Mouse (Mus musculus) MEL (cell line): ENCODE measurements around the gene Zfp558. TPM values are rescaled to one million over a fixed set of nuclear protein-coding genes. Genes with fewer than 3 reads are reported as not detected.
A peak's percentile ranks its signal among the peaks of the same experiment; 100 is the strongest.

Source experiments
- DNase-seq: peaks from one replicate; pipeline ENCODE4 v3.0.0; 2011; ENCODE audit warnings: low read depth, low spot score
- H3K27ac ChIP-seq: 2 replicates; pipeline ENCODE4 v1.5.1; 2012; ENCODE audit warnings: low read depth, mild to moderate bottlenecking, control low read depth, low read length, moderate library complexity; ENCODE audit not compliant: control insufficient read depth
- H3K27me3 ChIP-seq, 2 experiments: fragments of 150-350 bp in 1 of 2; sonication (generic) in 1 of 2; 2 replicates each; pipeline ENCODE4 v1.6.1; 2012; ENCODE audit warnings: low read length in 2 of 2, mild to moderate bottlenecking in 2 of 2, improper control_type of control experiment in 1 of 2, moderate library complexity in 1 of 2; ENCODE audit not compliant: insufficient read depth in 2 of 2, control insufficient read depth in 1 of 2
- H3K36me3 ChIP-seq, 2 experiments: 2 replicates each; pipeline ENCODE4 v1.6.1; 2012 to 2014; ENCODE audit warnings: low read length in 2 of 2, improper control_type of control experiment in 1 of 2, inconsistent platforms in 1 of 2, mild to moderate bottlenecking in 1 of 2; ENCODE audit not compliant: insufficient read depth in 2 of 2, control insufficient read depth in 1 of 2
- H3K4me1 ChIP-seq, 2 experiments: fragments of 150-350 bp in 1 of 2; sonication (generic) in 1 of 2; 2 replicates each; pipeline ENCODE4 v1.6.1; 2012; ENCODE audit warnings: low read length in 2 of 2, improper control_type of control experiment in 1 of 2, mild to moderate bottlenecking in 1 of 2; ENCODE audit not compliant: insufficient read depth in 2 of 2, control insufficient read depth in 1 of 2
- H3K4me3 ChIP-seq, 2 experiments: fragments of 150-350 bp in 1 of 2; sonication (generic) in 1 of 2; 2 replicates each; pipeline ENCODE4 v1.5.1; 2012; ENCODE audit warnings: low read depth in 2 of 2, low read length in 2 of 2, mild to moderate bottlenecking in 2 of 2, moderate library complexity in 2 of 2, control low read depth in 1 of 2, improper control_type of control experiment in 1 of 2; ENCODE audit not compliant: control insufficient read depth in 1 of 2, insufficient read depth in 1 of 2
- H3K79me2 ChIP-seq: 2 replicates; pipeline ENCODE4 v1.6.1; 2012; ENCODE audit warnings: mild to moderate bottlenecking, low read length, moderate library complexity; ENCODE audit not compliant: control insufficient read depth, poor library complexity, insufficient read depth
- H3K9ac ChIP-seq: 2 replicates; pipeline ENCODE4 v1.6.1; 2012; ENCODE audit warnings: low read depth, mild to moderate bottlenecking, control low read depth, low read length, moderate library complexity; ENCODE audit not compliant: control insufficient read depth, poor library complexity, severe bottlenecking
- H3K9me3 ChIP-seq: fragments of 150-350 bp; sonication (generic); replicated peaks from 2 replicates; pipeline ENCODE4 v1.6.1; 2012; ENCODE audit warnings: mild to moderate bottlenecking, low read length, improper control_type of control experiment, moderate library complexity; ENCODE audit not compliant: insufficient read depth
- BHLHE40 ChIP-seq: IDR thresholded peaks from 2 replicates; pipeline ENCODE4 v1.6.1; 2012; ENCODE audit warnings: low read depth, mild to moderate bottlenecking, inconsistent platforms, low read length, improper control_type of control experiment, borderline replicate concordance
- CHD2 ChIP-seq: IDR thresholded peaks from 2 replicates; pipeline ENCODE4 v1.6.1; 2011; ENCODE audit warnings: low read length, improper control_type of control experiment
- CTCF ChIP-seq, 3 experiments: IDR thresholded peaks in 2 of 3; conservative IDR thresholded peaks in 1 of 3; 2 replicates each; pipeline ENCODE4 v1.5.1; 2011 to 2012; ENCODE audit warnings: low read length in 3 of 3, low read depth in 2 of 3, mild to moderate bottlenecking in 2 of 3, improper control_type of control experiment in 1 of 3, inconsistent platforms in 1 of 3, mixed read lengths in 1 of 3, moderate library complexity in 1 of 3; ENCODE audit not compliant: control insufficient read depth in 1 of 3, insufficient read depth in 1 of 3, poor library complexity in 1 of 3, severe bottlenecking in 1 of 3
- ELF1 ChIP-seq: IDR thresholded peaks from 2 replicates; pipeline ENCODE4 v1.6.1; 2014; ENCODE audit warnings: low read depth, mild to moderate bottlenecking, inconsistent platforms, low read length, improper control_type of control experiment, moderate library complexity
- ETS1 ChIP-seq: IDR thresholded peaks from 2 replicates; pipeline ENCODE4 v1.6.1; 2012; ENCODE audit warnings: low read depth, mild to moderate bottlenecking, inconsistent platforms, low read length, improper control_type of control experiment, moderate library complexity
- GATA1 ChIP-seq: IDR thresholded peaks from 2 replicates; pipeline ENCODE4 v1.6.1; 2011; ENCODE audit warnings: low read depth, low read length, improper control_type of control experiment
- HCFC1 ChIP-seq: IDR thresholded peaks from 2 replicates; pipeline ENCODE4 v1.6.1; 2012; ENCODE audit warnings: low read depth, mild to moderate bottlenecking, inconsistent platforms, low read length, improper control_type of control experiment, moderate library complexity
- JUND ChIP-seq: IDR thresholded peaks from 2 replicates; pipeline ENCODE4 v1.6.1; 2011; ENCODE audit warnings: low read depth, mild to moderate bottlenecking, improper control_type of control experiment, low read length
- KAT2A ChIP-seq: conservative IDR thresholded peaks from 2 replicates; pipeline ENCODE4 v1.6.1; 2012; ENCODE audit warnings: low read depth, low read length, improper control_type of control experiment, inconsistent platforms
- MAZ ChIP-seq: IDR thresholded peaks from 2 replicates; pipeline ENCODE4 v1.6.1; 2012; ENCODE audit warnings: low read depth, mild to moderate bottlenecking, inconsistent platforms, low read length, improper control_type of control experiment
- MEF2A ChIP-seq: IDR thresholded peaks from 2 replicates; pipeline ENCODE4 v1.6.1; 2014; ENCODE audit warnings: low read depth, mild to moderate bottlenecking, inconsistent platforms, low read length, improper control_type of control experiment; ENCODE audit not compliant: poor library complexity, insufficient replicate concordance, severe bottlenecking; ENCODE audit errors: extremely low read depth
- MXI1 ChIP-seq: IDR thresholded peaks from 2 replicates; pipeline ENCODE4 v1.6.1; 2011; ENCODE audit warnings: mild to moderate bottlenecking, low read depth, low read length, improper control_type of control experiment
- MYC ChIP-seq: IDR thresholded peaks from 2 replicates; pipeline ENCODE4 v1.6.1; 2011; ENCODE audit warnings: low read depth, mild to moderate bottlenecking, low read length, improper control_type of control experiment, moderate library complexity
- NRF1 ChIP-seq: IDR thresholded peaks from 2 replicates; pipeline ENCODE4 v1.6.1; 2014; ENCODE audit warnings: low read depth, mild to moderate bottlenecking, inconsistent platforms, low read length, improper control_type of control experiment, moderate library complexity; ENCODE audit not compliant: poor library complexity, insufficient read depth, severe bottlenecking
- RAD21 ChIP-seq: IDR thresholded peaks from 2 replicates; pipeline ENCODE4 v1.6.1; 2011; ENCODE audit warnings: mild to moderate bottlenecking, low read depth, low read length, improper control_type of control experiment
- RCOR1 ChIP-seq: IDR thresholded peaks from 2 replicates; pipeline ENCODE4 v1.6.1; 2012; ENCODE audit warnings: low read depth, mild to moderate bottlenecking, inconsistent platforms, low read length, improper control_type of control experiment
- SMC3 ChIP-seq: IDR thresholded peaks from 2 replicates; pipeline ENCODE4 v1.6.1; 2011; ENCODE audit warnings: low read depth, low read length, improper control_type of control experiment
- TCF12 ChIP-seq: IDR thresholded peaks from 2 replicates; pipeline ENCODE4 v1.6.1; 2014; ENCODE audit warnings: low read depth, mild to moderate bottlenecking, inconsistent platforms, low read length, improper control_type of control experiment, moderate library complexity
- UBTF ChIP-seq: IDR thresholded peaks from 2 replicates; pipeline ENCODE4 v1.6.1; 2012; ENCODE audit warnings: low read depth, mild to moderate bottlenecking, inconsistent platforms, low read length, improper control_type of control experiment, moderate library complexity, borderline replicate concordance; ENCODE audit not compliant: insufficient read depth
- USF1 ChIP-seq: IDR thresholded peaks from 2 replicates; pipeline ENCODE4 v1.6.1; 2014; ENCODE audit warnings: low read depth, mild to moderate bottlenecking, inconsistent platforms, low read length, improper control_type of control experiment, moderate library complexity
- ZC3H11A ChIP-seq: IDR thresholded peaks from 2 replicates; pipeline ENCODE4 v1.6.1; 2012; ENCODE audit warnings: low read depth, mild to moderate bottlenecking, inconsistent platforms, low read length, improper control_type of control experiment
- ZKSCAN1 ChIP-seq: IDR thresholded peaks from 2 replicates; pipeline ENCODE4 v1.6.1; 2012; ENCODE audit warnings: low read depth, mild to moderate bottlenecking, inconsistent platforms, low read length, improper control_type of control experiment, moderate library complexity
- ZMIZ1 ChIP-seq: IDR thresholded peaks from 2 replicates; pipeline ENCODE4 v1.6.1; 2012; ENCODE audit warnings: low read depth, mild to moderate bottlenecking, inconsistent platforms, low read length, improper control_type of control experiment, moderate library complexity
- ZNF384 ChIP-seq: IDR thresholded peaks from 2 replicates; pipeline ENCODE4 v1.6.1; 2012; ENCODE audit warnings: low read depth, mild to moderate bottlenecking, inconsistent platforms, low read length, improper control_type of control experiment
- polyA plus RNA-seq, 2 experiments: library from polyadenylated mRNA; stranded (reverse) in 1 of 2; unstranded in 1 of 2; fragments of >175 nt in 1 of 2; fragments of >200 nt in 1 of 2; gene quantifications; 2 replicates each; pipeline versions ENCODE4 v1.2.1 to v1.2.4; 2012; ENCODE audit warnings: low replicate concordance in 2 of 2, low read depth in 1 of 2; ENCODE audit not compliant: insufficient read length in 2 of 2, insufficient read depth in 1 of 2, missing spikeins in 1 of 2
- total RNA-seq: library from RNA; depleted of rRNA; stranded (reverse); fragments of 300-350 nt; gene quantifications from 2 replicates; pipeline ENCODE4 v1.2.3, GENCODE M21; 2012; rRNA removed

The Zfp558 gene
- total RNA-seq (not detected in 2 replicates), polyA plus RNA-seq (not detected)

DNA sequence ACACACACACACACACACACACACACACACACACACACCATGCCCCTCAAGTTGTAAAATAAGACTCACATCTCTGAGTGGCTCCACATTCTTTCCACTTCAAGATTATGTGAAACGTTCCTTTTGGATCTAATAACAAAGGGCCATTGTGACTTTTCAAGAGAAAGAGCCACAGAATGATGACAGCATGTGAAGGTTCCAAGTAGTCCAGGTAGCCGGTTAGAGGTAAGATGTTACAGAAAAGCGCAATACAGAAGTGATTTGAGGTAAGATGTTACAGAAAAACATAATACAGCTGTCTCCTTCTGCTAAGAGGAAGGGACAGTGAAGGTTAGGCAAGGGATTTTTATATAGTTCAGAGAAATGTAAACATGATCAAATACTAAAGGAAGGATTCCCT lies at the start of gene Zfp558, which contains the start of gene Mbd3l1:
Zfp558 (minus strand) TSS at position 101 of the 400 bp plus-strand sequence.
Mbd3l1 (plus strand) TSS at position 192 of the 400 bp plus-strand sequence.
- Histone ChIP-seq H3K27me3 (no peaks in the 10 kb centered on the region), H3K36me3 (no peaks in the 10 kb centered on the region), H3K9me3 (no peaks in the 10 kb centered on the region), H3K79me2 (no peaks in the 10 kb centered on the region), H3K9ac (no peak within 1 kb of the TSS), H3K4me3 (no peak within 1 kb of the TSS), H3K27ac (no peak within 1 kb of the TSS), H3K4me1 (no peaks in the 10 kb centered on the region)
- TF ChIP-seq JUND (no peak), TCF12 (no peak), RCOR1 (no peak), ELF1 (no peak), KAT2A (no peak), SMC3 (no peak), USF1 (no peak), MXI1 (no peak), HCFC1 (no peak), BHLHE40 (no peak), CHD2 (no peak), UBTF (no peak), ZMIZ1 (no peak), CTCF (IDR thresholded peaks at IDR 0.05 in 2 of 3, conservative IDR thresholded peaks at IDR 0.05 in 1 of 3; ENCODE audit: control insufficient read depth in 1 of 3, insufficient read depth in 1 of 3, low read depth in 2 of 3, low read length in 3 of 3, poor library complexity in 1 of 3, severe bottlenecking in 1 of 3) (no peak), ZNF384 (no peak), MEF2A (no peak), ETS1 (no peak)
- no peak for DNase-seq

DNA sequence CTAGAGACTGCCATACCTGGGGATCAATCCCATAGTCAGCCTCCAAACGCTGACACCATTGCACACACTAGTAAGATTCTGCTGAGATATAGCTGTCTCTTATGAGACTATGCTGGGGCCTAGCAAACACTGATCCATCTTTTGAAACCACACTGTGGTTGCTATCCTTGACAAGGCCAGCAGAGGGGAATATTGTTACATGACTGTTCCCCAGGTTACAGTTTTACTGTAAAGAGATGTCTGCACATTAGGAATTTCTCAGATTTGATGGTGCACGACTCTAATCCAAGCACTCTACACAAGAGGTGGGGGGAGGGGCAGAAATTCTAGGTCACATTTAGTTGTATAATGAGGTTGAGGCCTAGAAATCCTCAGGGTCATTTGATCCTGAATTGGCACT lies 30.0 kb upstream of the Zfp558 start:
- Histone ChIP-seq H3K9ac (no peak overlapping the region), H3K4me3 (no peak overlapping the region)
- TF ChIP-seq MAZ (no peak), NRF1 (no peak), ELF1 (no peak), JUND (no peak), SMC3 (peak; percentile 12; the same call in 1 of the 2 replicates), ZC3H11A (no peak), ZKSCAN1 (no peak), RAD21 (peak; percentile 31), GATA1 (no peak), BHLHE40 (no peak), CTCF (IDR thresholded peaks at IDR 0.05 in 2 of 3, conservative IDR thresholded peaks at IDR 0.05 in 1 of 3; ENCODE audit: control insufficient read depth in 1 of 3, insufficient read depth in 1 of 3, low read depth in 2 of 3, low read length in 3 of 3, poor library complexity in 1 of 3, severe bottlenecking in 1 of 3) (peak in 1 of 3 experiments; percentile 24; a peak in 2 of 6 replicates), ZNF384 (no peak), MYC (no peak)

More for the DNA sequence above, 30.0 kb upstream of the Zfp558 start:
- Histone ChIP-seq H3K27ac (no peak overlapping the region), H3K27me3 (no peaks in the 10 kb centered on the region), H3K9me3 (no peaks in the 10 kb centered on the region), H3K4me1 (no peaks in the 10 kb centered on the region), H3K36me3 (no peaks in the 10 kb centered on the region), H3K79me2 (no peaks in the 10 kb centered on the region)
- DNase-seq, result no peak
